Mouse (Mus musculus) erythroblast, embryonic 14.5 days (primary cell): Measurements from ENCODE around the gene Nav3.

Experiments
- GATA1 ChIP-seq: IDR thresholded peaks from 2 replicates; pipeline ENCODE4 v1.6.1; 2012; ENCODE audit warnings: low read length, inconsistent platforms, mixed read lengths
- TAL1 ChIP-seq: IDR thresholded peaks from 3 replicates; pipeline ENCODE4 v1.6.1; 2012; ENCODE audit warnings: low read length, inconsistent platforms, mixed read lengths

DNA sequence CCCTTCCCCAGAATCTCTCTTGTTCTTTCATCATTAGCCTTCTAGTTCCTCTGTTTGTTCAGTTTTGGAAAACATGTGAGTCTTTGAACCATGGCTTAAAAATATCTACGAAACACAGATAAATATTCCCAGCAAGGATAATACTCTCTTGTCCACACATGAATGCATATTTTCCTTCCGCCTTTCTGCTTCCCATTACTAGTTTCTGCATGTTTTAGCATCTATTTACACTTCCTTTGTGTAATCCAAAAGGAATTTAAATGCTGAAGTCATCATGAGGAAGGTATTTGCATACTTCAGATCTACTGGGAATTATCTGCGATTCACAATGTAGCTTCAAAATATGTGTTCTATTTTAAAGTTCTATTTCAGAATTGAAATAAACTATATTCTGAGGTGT lies 215.3 kb downstream of the Nav3 start:
- TF ChIP-seq GATA1: no peak
- no peak for TF ChIP-seq TAL1
